Mouse (Mus musculus): ENCODE measurements around the gene Zfp941. TPM values are rescaled to one million over a fixed set of nuclear protein-coding genes. Genes with fewer than 3 reads are reported as not detected.

Zfp941 gene
- polyA plus RNA-seq, 1 experiment from 2014 or later, result 38.4 TPM

DNA sequence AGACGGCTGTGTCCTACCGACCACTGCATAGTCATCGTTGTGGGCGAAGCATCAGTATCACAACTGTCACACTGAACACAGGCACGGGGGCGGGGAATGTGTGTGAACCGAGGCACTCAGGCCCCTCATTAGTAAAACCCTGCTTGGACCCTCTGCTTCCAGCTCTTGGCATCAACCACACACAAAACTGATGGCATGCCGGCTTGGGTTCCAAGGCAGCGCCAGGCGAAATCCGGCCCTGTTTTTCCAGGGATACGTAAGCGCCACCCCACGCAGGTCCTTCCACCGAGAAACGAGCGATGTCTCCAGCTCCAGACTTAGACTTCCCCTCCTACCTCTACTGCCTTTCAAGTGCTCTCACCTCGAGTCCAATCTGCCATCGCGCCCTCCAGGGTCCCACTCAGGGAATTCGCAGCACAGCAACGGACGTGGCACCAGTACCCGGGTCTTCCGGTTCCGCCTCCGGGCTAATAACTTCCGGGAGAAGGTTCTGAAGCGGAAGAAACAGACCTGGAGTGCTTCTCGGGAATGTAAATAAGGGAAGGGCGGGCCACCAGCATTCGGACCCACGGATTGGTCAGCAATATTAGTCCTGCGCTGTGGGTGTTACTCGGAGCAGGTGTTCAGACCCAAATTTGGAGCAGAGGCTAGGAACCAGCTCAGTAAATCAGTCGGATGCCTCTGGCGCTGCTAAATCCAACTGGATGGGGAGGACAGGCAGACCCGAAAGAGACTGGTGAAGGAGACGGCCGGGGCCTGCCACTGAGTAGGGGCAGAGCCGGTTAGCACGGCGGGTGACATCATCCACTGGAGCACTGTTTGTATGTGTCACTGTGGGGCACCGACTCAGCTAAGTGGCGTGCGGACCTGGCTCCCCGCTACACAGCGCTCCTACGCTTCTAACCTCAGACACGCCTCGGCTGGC, 34.1 kb upstream of the Zfp941 start, which contains the start of gene Gm45785:
TSS of gene Gm45785 (minus strand) at position 472 of the 925 bp plus-strand sequence.
- Histone ChIP-seq H3K4me1 (ENCODE audit: control insufficient read depth, insufficient read depth, low read length) (peaks cover 23% of the 10 kb centered on the region), H3K9me3 (replicated peaks; ENCODE audit: control insufficient read depth, low read length, poor library complexity, severe bottlenecking) (no peaks in the 10 kb centered on the region), H3K4me3 (ENCODE audit: low read depth, low read length) (peak within 1 kb of the TSS; percentile 85), H3K4me2 (ENCODE audit: low read length) (peak within 1 kb of the TSS; percentile 96), H3K27ac (ENCODE audit: low read length) (peak within 1 kb of the TSS; percentile 94), H3K9ac (ENCODE audit: low read depth, low read length) (peak within 1 kb of the TSS; percentile 90), H3K27me3 (ENCODE audit: control insufficient read depth, insufficient read depth, low read depth, low read length) (no peaks in the 10 kb centered on the region), H3K36me3 (ENCODE audit: control insufficient read depth, insufficient read depth, low read length) (peaks cover 30% of the 10 kb centered on the region)
- peak; percentile 84 for ATAC-seq
- 1% methylated on average over 51 of the region's 51 CpGs for WGBS

DNA sequence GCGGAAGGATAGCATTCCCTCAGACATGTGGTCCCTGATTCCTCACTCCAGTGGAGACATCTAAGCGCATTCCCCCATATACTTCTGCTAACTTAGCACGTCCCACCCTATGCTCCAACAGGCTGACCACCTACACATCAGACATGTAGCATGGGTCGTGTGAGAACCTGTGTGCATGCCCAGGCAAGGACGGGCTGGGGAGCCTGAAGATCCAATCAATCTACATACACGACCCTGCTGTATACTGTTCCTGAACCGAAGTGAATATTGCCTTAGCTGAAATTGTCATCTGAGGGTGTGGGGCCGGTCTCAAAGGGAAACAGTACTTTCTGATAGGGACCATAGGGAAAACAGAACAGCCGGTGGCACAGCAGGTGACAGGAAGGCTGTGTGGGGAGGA, 33.2 kb upstream of the Zfp941 start:
- Histone ChIP-seq H3K9me3 (replicated peaks; ENCODE audit: control insufficient read depth, low read length, poor library complexity, severe bottlenecking) (no peaks in the 10 kb centered on the region), H3K9ac (ENCODE audit: low read depth, low read length) (peak overlapping the region; percentile 90), H3K4me2 (ENCODE audit: low read length) (peak overlapping the region; percentile 96), H3K4me3 (ENCODE audit: low read depth, low read length) (peak overlapping the region; percentile 85), H3K4me1 (ENCODE audit: control insufficient read depth, insufficient read depth, low read length) (peaks cover 23% of the 10 kb centered on the region), H3K36me3 (ENCODE audit: control insufficient read depth, insufficient read depth, low read length) (peaks cover 21% of the 10 kb centered on the region), H3K27me3 (ENCODE audit: control insufficient read depth, insufficient read depth, low read depth, low read length) (no peaks in the 10 kb centered on the region), H3K27ac (ENCODE audit: low read length) (no peak overlapping the region)
- 76% methylated on average over 9 of the region's 9 CpGs for WGBS
- ATAC-seq, result no peak

DNA sequence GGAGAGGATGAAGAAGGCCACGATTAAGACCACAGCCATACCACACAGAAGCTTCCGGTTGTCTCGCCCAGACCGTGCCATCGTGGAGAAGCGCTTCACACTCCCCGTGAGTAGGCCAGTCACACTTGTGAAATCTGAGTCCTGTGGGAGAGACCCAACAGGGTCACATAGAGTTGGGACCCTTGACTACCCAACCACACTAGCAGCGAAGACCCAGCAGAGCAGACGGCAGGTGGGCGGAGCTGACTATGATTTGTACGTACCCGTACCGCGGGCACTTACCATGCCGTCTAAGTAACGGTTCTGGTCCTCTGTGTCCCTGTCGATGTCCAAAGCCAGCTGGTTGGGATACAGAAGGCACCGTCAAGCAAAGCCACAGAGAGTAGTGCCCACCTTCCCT, 32.5 kb upstream of the Zfp941 start:
- H3K4me1 ChIP-seq (ENCODE audit: control insufficient read depth, insufficient read depth, low read length), result peaks cover 21% of the 10 kb centered on the region
- H3K4me2 ChIP-seq (ENCODE audit: low read length), result no peak overlapping the region
- H3K4me3 ChIP-seq (ENCODE audit: low read depth, low read length), result no peak overlapping the region
- H3K9ac ChIP-seq (ENCODE audit: low read depth, low read length), result no peak overlapping the region
- H3K9me3 ChIP-seq (replicated peaks; ENCODE audit: control insufficient read depth, low read length, poor library complexity, severe bottlenecking), result no peaks in the 10 kb centered on the region
- WGBS, result 97% methylated on average over 18 of the region's 18 CpGs
- peaks cover 19% of the 10 kb centered on the region for H3K36me3 ChIP-seq (ENCODE audit: control insufficient read depth, insufficient read depth, low read length)
- H3K27ac ChIP-seq (ENCODE audit: low read length), result no peak overlapping the region
- H3K27me3 ChIP-seq (ENCODE audit: control insufficient read depth, insufficient read depth, low read depth, low read length), result no peaks in the 10 kb centered on the region
- ATAC-seq, result no peak

- Histone ChIP-seq H3K9me3 (replicated peaks; ENCODE audit: control insufficient read depth, low read length, poor library complexity, severe bottlenecking) (no peaks in the 10 kb centered on the region), H3K9ac (ENCODE audit: low read depth, low read length) (no peak overlapping the region), H3K27me3 (ENCODE audit: control insufficient read depth, insufficient read depth, low read depth, low read length) (no peaks in the 10 kb centered on the region), H3K27ac (ENCODE audit: low read length) (no peak overlapping the region), H3K36me3 (ENCODE audit: control insufficient read depth, insufficient read depth, low read length) (peaks cover 19% of the 10 kb centered on the region), H3K4me1 (ENCODE audit: control insufficient read depth, insufficient read depth, low read length) (peaks cover 12% of the 10 kb centered on the region), H3K4me2 (ENCODE audit: low read length) (no peak overlapping the region), H3K4me3 (ENCODE audit: low read depth, low read length) (no peak overlapping the region)
- no peak for ATAC-seq
- WGBS, result 88% methylated on average over 9 of the region's 9 CpGs
These were observed 31.4 kb upstream of the Zfp941 start for GRCm38 (mm10) chr7:140853386-140853785.

DNA sequence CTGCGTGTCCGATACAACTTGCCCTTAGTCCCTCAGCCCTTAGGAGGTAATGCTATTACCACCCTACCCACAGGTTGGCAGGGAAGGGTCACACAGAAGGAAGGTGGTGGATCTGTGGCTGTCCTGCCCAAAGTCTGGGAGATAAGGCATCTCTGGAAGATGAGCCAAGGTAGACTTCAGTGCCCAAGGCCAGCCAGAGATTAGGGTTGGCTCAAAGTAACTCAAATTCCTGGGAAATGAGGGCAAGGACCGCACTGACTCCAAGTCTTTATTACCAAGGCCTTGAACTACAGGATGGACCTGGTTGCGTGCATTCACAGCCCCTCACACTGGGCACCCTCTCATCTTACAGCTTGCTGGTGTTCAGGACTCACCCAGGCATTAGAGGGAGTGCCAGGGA, 29.9 kb upstream of the Zfp941 start:
- 95% methylated on average over 4 of the region's 4 CpGs for WGBS
- ATAC-seq, result no peak
- no peaks in the 10 kb centered on the region for H3K27me3 ChIP-seq (ENCODE audit: control insufficient read depth, insufficient read depth, low read depth, low read length)
- no peaks in the 10 kb centered on the region for H3K9me3 ChIP-seq (replicated peaks; ENCODE audit: control insufficient read depth, low read length, poor library complexity, severe bottlenecking)
- no peak overlapping the region for H3K27ac ChIP-seq (ENCODE audit: low read length)
- H3K9ac ChIP-seq (ENCODE audit: low read depth, low read length), result no peak overlapping the region
- H3K4me2 ChIP-seq (ENCODE audit: low read length), result no peak overlapping the region
- H3K36me3 ChIP-seq (ENCODE audit: control insufficient read depth, insufficient read depth, low read length), result peaks cover 19% of the 10 kb centered on the region
- no peak overlapping the region for H3K4me3 ChIP-seq (ENCODE audit: low read depth, low read length)
- H3K4me1 ChIP-seq (ENCODE audit: control insufficient read depth, insufficient read depth, low read length), result peaks cover 7% of the 10 kb centered on the region

GRCm38 (mm10) chr7:140848591-140848990, 26.6 kb upstream of the Zfp941 start:
- ATAC-seq, result no peak
- Histone ChIP-seq H3K9ac (ENCODE audit: low read depth, low read length) (no peak overlapping the region), H3K4me2 (ENCODE audit: low read length) (no peak overlapping the region), H3K9me3 (replicated peaks; ENCODE audit: control insufficient read depth, low read length, poor library complexity, severe bottlenecking) (no peaks in the 10 kb centered on the region), H3K27ac (ENCODE audit: low read length) (no peak overlapping the region), H3K27me3 (ENCODE audit: control insufficient read depth, insufficient read depth, low read depth, low read length) (peaks cover 3% of the 10 kb centered on the region; the same call in 1 of the 2 replicates), H3K4me3 (ENCODE audit: low read depth, low read length) (no peak overlapping the region), H3K4me1 (ENCODE audit: control insufficient read depth, insufficient read depth, low read length) (no peaks in the 10 kb centered on the region), H3K36me3 (ENCODE audit: control insufficient read depth, insufficient read depth, low read length) (peaks cover 11% of the 10 kb centered on the region)
- WGBS, result 93% methylated on average over 10 of the region's 10 CpGs

- ATAC-seq, result no peak
- Histone ChIP-seq H3K27ac (ENCODE audit: low read length) (no peak within 1 kb of the TSS), H3K27me3 (ENCODE audit: control insufficient read depth, insufficient read depth, low read depth, low read length) (peaks cover 3% of the 10 kb centered on the region; the same call in 1 of the 2 replicates), H3K4me2 (ENCODE audit: low read length) (no peak within 1 kb of the TSS), H3K4me3 (ENCODE audit: low read depth, low read length) (no peak within 1 kb of the TSS), H3K36me3 (ENCODE audit: control insufficient read depth, insufficient read depth, low read length) (peaks cover 8% of the 10 kb centered on the region), H3K9me3 (replicated peaks; ENCODE audit: control insufficient read depth, low read length, poor library complexity, severe bottlenecking) (no peaks in the 10 kb centered on the region), H3K4me1 (ENCODE audit: control insufficient read depth, insufficient read depth, low read length) (no peaks in the 10 kb centered on the region), H3K9ac (ENCODE audit: low read depth, low read length) (0 out of 2 replicates have a peak within 1 kb of the TSS, but pooled peaks have one; percentile 10)
- WGBS, result 68% methylated on average over 11 of the region's 11 CpGs
These were observed 26.0 kb upstream of the Zfp941 start, which contains the start of gene Odf3 for GRCm38 (mm10) chr7:140847755-140848580. Gene Odf3 (plus strand): TSS chr7:140847805.

- no peak for ATAC-seq
- Histone ChIP-seq H3K27ac (ENCODE audit: low read length) (no peak overlapping the region), H3K36me3 (ENCODE audit: control insufficient read depth, insufficient read depth, low read length) (peaks cover 3% of the 10 kb centered on the region), H3K9me3 (replicated peaks; ENCODE audit: control insufficient read depth, low read length, poor library complexity, severe bottlenecking) (no peaks in the 10 kb centered on the region), H3K27me3 (ENCODE audit: control insufficient read depth, insufficient read depth, low read depth, low read length) (peaks cover 3% of the 10 kb centered on the region; the same call in 1 of the 2 replicates), H3K4me2 (ENCODE audit: low read length) (no peak overlapping the region), H3K9ac (ENCODE audit: low read depth, low read length) (no peak overlapping the region), H3K4me3 (ENCODE audit: low read depth, low read length) (no peak overlapping the region), H3K4me1 (ENCODE audit: control insufficient read depth, insufficient read depth, low read length) (no peaks in the 10 kb centered on the region)
- 87% methylated on average over 10 of the region's 10 CpGs for WGBS
These were observed 24.7 kb upstream of the Zfp941 start for GRCm38 (mm10) chr7:140846676-140847075.
